Mouse (Mus musculus): ENCODE measurements around the gene Cldn15. TPM values are rescaled to one million over a fixed set of nuclear protein-coding genes. Genes with fewer than 3 reads are reported as not detected.

Gene Cldn15
- polyA plus RNA-seq, 1 experiment from 2014 or later = not detected

GRCm38 (mm10) chr5:136962966-136963540 is 3.4 kb upstream of the Cldn15 start:
- no peaks in the 10 kb centered on the region for H3K27me3 ChIP-seq (ENCODE audit: control insufficient read depth, insufficient read depth, low read length)
- peak overlapping the region; percentile 82 for H3K4me2 ChIP-seq (ENCODE audit: low read depth, low read length, severe bottlenecking)
- ATAC-seq (replicated peaks; ENCODE audit: low FRiP score) = no peak
- H3K27ac ChIP-seq (ENCODE audit: low read depth, low read length) = no peak overlapping the region
- peak overlapping the region; percentile 58 for H3K4me3 ChIP-seq (ENCODE audit: low read depth, low read length)
- WGBS = 77% methylated on average over 8 of the region's 8 CpGs
- no peaks in the 10 kb centered on the region for H3K9me3 ChIP-seq (ENCODE audit: control insufficient read depth, low read length)
- H3K9ac ChIP-seq (ENCODE audit: low read length) = peak overlapping the region; percentile 70
- peaks cover 4% of the 10 kb centered on the region for H3K36me3 ChIP-seq (ENCODE audit: control insufficient read depth, insufficient read depth, low read length)
- peaks cover 4% of the 10 kb centered on the region; the same call in 1 of the 2 replicates for H3K4me1 ChIP-seq (replicated peaks; ENCODE audit: control insufficient read depth, insufficient read depth, low read length)
- DNase-seq (ENCODE audit: low spot score) = no peak

- Histone ChIP-seq H3K9ac (ENCODE audit: low read length) (no peak overlapping the region), H3K4me2 (ENCODE audit: low read depth, low read length, severe bottlenecking) (no peak overlapping the region), H3K4me1 (replicated peaks; ENCODE audit: control insufficient read depth, insufficient read depth, low read length) (peaks cover 4% of the 10 kb centered on the region; the same call in 1 of the 2 replicates), H3K9me3 (ENCODE audit: control insufficient read depth, low read length) (no peaks in the 10 kb centered on the region), H3K27ac (ENCODE audit: low read depth, low read length) (no peak overlapping the region), H3K36me3 (ENCODE audit: control insufficient read depth, insufficient read depth, low read length) (peaks cover 4% of the 10 kb centered on the region), H3K27me3 (ENCODE audit: control insufficient read depth, insufficient read depth, low read length) (no peaks in the 10 kb centered on the region), H3K4me3 (ENCODE audit: low read depth, low read length) (no peak overlapping the region)
- no peak for DNase-seq (ENCODE audit: low spot score)
- 89% methylated on average over 8 of the region's 9 CpGs for WGBS
- ATAC-seq (replicated peaks; ENCODE audit: low FRiP score) = no peak
Observed at GRCm38 (mm10) chr5:136965210-136965609, 1.2 kb upstream of the Cldn15 start.

- H3K27me3 ChIP-seq (ENCODE audit: control insufficient read depth, insufficient read depth, low read length) = no peaks in the 10 kb centered on the region
- H3K36me3 ChIP-seq (ENCODE audit: control insufficient read depth, insufficient read depth, low read length) = peaks cover 4% of the 10 kb centered on the region
- DNase-seq (ENCODE audit: low spot score) (no peak), ATAC-seq (replicated peaks; ENCODE audit: low FRiP score) (no peak)
- no peaks in the 10 kb centered on the region for H3K9me3 ChIP-seq (ENCODE audit: control insufficient read depth, low read length)
- H3K9ac ChIP-seq (ENCODE audit: low read length) = no peak overlapping the region
- no peak overlapping the region for H3K4me2 ChIP-seq (ENCODE audit: low read depth, low read length, severe bottlenecking)
- no peak overlapping the region for H3K4me3 ChIP-seq (ENCODE audit: low read depth, low read length)
- 90% methylated on average over 8 of the region's 8 CpGs for WGBS
- no peak overlapping the region for H3K27ac ChIP-seq (ENCODE audit: low read depth, low read length)
- peaks cover 4% of the 10 kb centered on the region; the same call in 1 of the 2 replicates for H3K4me1 ChIP-seq (replicated peaks; ENCODE audit: control insufficient read depth, insufficient read depth, low read length)
Observed at GRCm38 (mm10) chr5:136965686-136966085, 730 bp upstream of the Cldn15 start.

- H3K27me3 ChIP-seq (ENCODE audit: control insufficient read depth, insufficient read depth, low read length) = no peaks in the 10 kb centered on the region
- no peaks in the 10 kb centered on the region for H3K9me3 ChIP-seq (ENCODE audit: control insufficient read depth, low read length)
- H3K4me2 ChIP-seq (ENCODE audit: low read depth, low read length, severe bottlenecking) = no peak overlapping the region
- DNase-seq (ENCODE audit: low spot score) (no peak), ATAC-seq (replicated peaks; ENCODE audit: low FRiP score) (no peak)
- H3K27ac ChIP-seq (ENCODE audit: low read depth, low read length) = no peak overlapping the region
- no peak overlapping the region for H3K9ac ChIP-seq (ENCODE audit: low read length)
- H3K4me3 ChIP-seq (ENCODE audit: low read depth, low read length) = no peak overlapping the region
- peaks cover 4% of the 10 kb centered on the region; the same call in 1 of the 2 replicates for H3K4me1 ChIP-seq (replicated peaks; ENCODE audit: control insufficient read depth, insufficient read depth, low read length)
- peaks cover 4% of the 10 kb centered on the region for H3K36me3 ChIP-seq (ENCODE audit: control insufficient read depth, insufficient read depth, low read length)
- 91% methylated on average over 4 of the region's 4 CpGs for WGBS
Observed at GRCm38 (mm10) chr5:136966861-136967455, 542 bp downstream of the Cldn15 start.

GRCm38 (mm10) chr5:136967592-136967991 is 1.2 kb downstream of the Cldn15 start:
- WGBS = 77% methylated on average over 10 of the region's 10 CpGs
- Histone ChIP-seq H3K4me2 (ENCODE audit: low read depth, low read length, severe bottlenecking) (no peak overlapping the region), H3K36me3 (ENCODE audit: control insufficient read depth, insufficient read depth, low read length) (peaks cover 4% of the 10 kb centered on the region)

GRCm38 (mm10) chr5:136970703-136971102 is 4.3 kb downstream of the Cldn15 start:
- Histone ChIP-seq H3K4me2 (ENCODE audit: low read depth, low read length, severe bottlenecking) (no peak overlapping the region), H3K9me3 (ENCODE audit: control insufficient read depth, low read length) (no peaks in the 10 kb centered on the region), H3K4me3 (ENCODE audit: low read depth, low read length) (no peak overlapping the region), H3K27me3 (ENCODE audit: control insufficient read depth, insufficient read depth, low read length) (no peaks in the 10 kb centered on the region), H3K4me1 (replicated peaks; ENCODE audit: control insufficient read depth, insufficient read depth, low read length) (no peaks in the 10 kb centered on the region), H3K9ac (ENCODE audit: low read length) (no peak overlapping the region), H3K27ac (ENCODE audit: low read depth, low read length) (no peak overlapping the region), H3K36me3 (ENCODE audit: control insufficient read depth, insufficient read depth, low read length) (no peaks in the 10 kb centered on the region; the same call in 1 of the 2 replicates)
- DNase-seq (ENCODE audit: low spot score) (peak; percentile 68), ATAC-seq (replicated peaks; ENCODE audit: low FRiP score) (no peak)
- 77% methylated on average over 1 of the region's 1 CpGs for WGBS

More at GRCm38 (mm10) chr5:136967592-136967991, 1.2 kb downstream of the Cldn15 start:
- no peaks in the 10 kb centered on the region for H3K9me3 ChIP-seq (ENCODE audit: control insufficient read depth, low read length)
- H3K4me1 ChIP-seq (replicated peaks; ENCODE audit: control insufficient read depth, insufficient read depth, low read length) = peaks cover 4% of the 10 kb centered on the region; the same call in 1 of the 2 replicates
- no peak for ATAC-seq (replicated peaks; ENCODE audit: low FRiP score)
- H3K27ac ChIP-seq (ENCODE audit: low read depth, low read length) = no peak overlapping the region
- DNase-seq (ENCODE audit: low spot score) = no peak
- no peak overlapping the region for H3K4me3 ChIP-seq (ENCODE audit: low read depth, low read length)
- H3K9ac ChIP-seq (ENCODE audit: low read length) = no peak overlapping the region
- H3K27me3 ChIP-seq (ENCODE audit: control insufficient read depth, insufficient read depth, low read length) = no peaks in the 10 kb centered on the region

GRCm38 (mm10) chr5:136973670-136974069 is 7.3 kb downstream of the Cldn15 start:
- Histone ChIP-seq H3K9me3 (ENCODE audit: control insufficient read depth, low read length) (no peaks in the 10 kb centered on the region), H3K27ac (ENCODE audit: low read depth, low read length) (no peak overlapping the region), H3K27me3 (ENCODE audit: control insufficient read depth, insufficient read depth, low read length) (no peaks in the 10 kb centered on the region), H3K4me1 (replicated peaks; ENCODE audit: control insufficient read depth, insufficient read depth, low read length) (no peaks in the 10 kb centered on the region), H3K9ac (ENCODE audit: low read length) (no peak overlapping the region), H3K36me3 (ENCODE audit: control insufficient read depth, insufficient read depth, low read length) (no peaks in the 10 kb centered on the region), H3K4me2 (ENCODE audit: low read depth, low read length, severe bottlenecking) (no peak overlapping the region), H3K4me3 (ENCODE audit: low read depth, low read length) (no peak overlapping the region)
- DNase-seq (ENCODE audit: low spot score) (no peak), ATAC-seq (replicated peaks; ENCODE audit: low FRiP score) (no peak)
- WGBS = 87% methylated on average over 8 of the region's 8 CpGs

- Histone ChIP-seq H3K4me2 (ENCODE audit: low read depth, low read length, severe bottlenecking) (no peak overlapping the region), H3K27me3 (ENCODE audit: control insufficient read depth, insufficient read depth, low read length) (no peaks in the 10 kb centered on the region), H3K4me1 (replicated peaks; ENCODE audit: control insufficient read depth, insufficient read depth, low read length) (no peaks in the 10 kb centered on the region), H3K27ac (ENCODE audit: low read depth, low read length) (no peak overlapping the region), H3K9ac (ENCODE audit: low read length) (no peak overlapping the region), H3K4me3 (ENCODE audit: low read depth, low read length) (no peak overlapping the region), H3K36me3 (ENCODE audit: control insufficient read depth, insufficient read depth, low read length) (no peaks in the 10 kb centered on the region), H3K9me3 (ENCODE audit: control insufficient read depth, low read length) (no peaks in the 10 kb centered on the region)
- DNase-seq (ENCODE audit: low spot score) (no peak), ATAC-seq (replicated peaks; ENCODE audit: low FRiP score) (no peak)
- 81% methylated on average over 4 of the region's 4 CpGs for WGBS
Observed at GRCm38 (mm10) chr5:136977769-136978168, 11.4 kb downstream of the Cldn15 start.

GRCm38 (mm10) chr5:136979762-136980161 is 13.3 kb downstream of the Cldn15 start:
- 80% methylated on average over 2 of the region's 2 CpGs for WGBS
- no peak overlapping the region for H3K4me3 ChIP-seq (ENCODE audit: low read depth, low read length)
- H3K27me3 ChIP-seq (ENCODE audit: control insufficient read depth, insufficient read depth, low read length) = no peaks in the 10 kb centered on the region
- no peak for ATAC-seq (replicated peaks; ENCODE audit: low FRiP score)
- H3K9ac ChIP-seq (ENCODE audit: low read length) = no peak overlapping the region
- no peak overlapping the region for H3K4me2 ChIP-seq (ENCODE audit: low read depth, low read length, severe bottlenecking)
- DNase-seq (ENCODE audit: low spot score) = no peak
- H3K36me3 ChIP-seq (ENCODE audit: control insufficient read depth, insufficient read depth, low read length) = no peaks in the 10 kb centered on the region
- H3K27ac ChIP-seq (ENCODE audit: low read depth, low read length) = no peak overlapping the region
- no peaks in the 10 kb centered on the region for H3K4me1 ChIP-seq (replicated peaks; ENCODE audit: control insufficient read depth, insufficient read depth, low read length)
- no peaks in the 10 kb centered on the region for H3K9me3 ChIP-seq (ENCODE audit: control insufficient read depth, low read length)

Data from forebrain, embryonic 11.5 days (tissue).